Mouse (Mus musculus): ENCODE measurements around the gene Neurl3.

GRCm38 (mm10) chr1:36299126-36299525 is 24.6 kb upstream of the Neurl3 start:
- TF ChIP-seq CTCF (IDR thresholded peaks at IDR 0.05; ENCODE audit: extremely low read depth, insufficient read depth, insufficient read length, insufficient replicate concordance) (no peak), POLR2A (IDR thresholded peaks at IDR 0.05; ENCODE audit: low read depth, low read length) (no peak)
